Mouse (Mus musculus) thymus, adult 2 months (tissue): ENCODE results near the gene Ptges3. TPM values are rescaled to one million over a fixed set of nuclear protein-coding genes. Genes with fewer than 3 reads are reported as not detected.
A peak's percentile ranks its signal among the peaks of the same experiment; 100 is the strongest.

Experiments used
- DNase-seq: peaks from one replicate; pipeline ENCODE4 v3.0.0; 2021
- H3K27ac ChIP-seq: fragments of 200-500 bp; 2 replicates; pipeline ENCODE4 v1.5.1; 2012; ENCODE audit warnings: low read length, control low read depth; ENCODE audit not compliant: control insufficient read depth, insufficient read depth
- H3K27me3 ChIP-seq: fragments of 200-500 bp; 2 replicates; pipeline ENCODE4 v1.6.1; 2012; ENCODE audit warnings: mild to moderate bottlenecking, low read length, moderate library complexity, mixed read lengths; ENCODE audit not compliant: control insufficient read depth, insufficient read depth
- H3K36me3 ChIP-seq: fragments of 200-500 bp; 2 replicates; pipeline ENCODE4 v1.6.1; 2012; ENCODE audit warnings: mild to moderate bottlenecking, low read length, moderate library complexity; ENCODE audit not compliant: control insufficient read depth, insufficient read depth
- H3K4me1 ChIP-seq: fragments of 200-500 bp; replicated peaks from 2 replicates; pipeline ENCODE4 v1.6.1; 2012; ENCODE audit warnings: low read length; ENCODE audit not compliant: control insufficient read depth, insufficient read depth
- H3K4me3 ChIP-seq: fragments of 200-500 bp; 2 replicates; pipeline ENCODE4 v1.5.1; 2012; ENCODE audit warnings: mild to moderate bottlenecking, low read length, control low read depth, moderate library complexity; ENCODE audit not compliant: control insufficient read depth, insufficient read depth
- CTCF ChIP-seq: fragments of 200-500 bp; IDR thresholded peaks from 2 replicates; pipeline ENCODE4 v1.5.1; 2012; ENCODE audit warnings: mild to moderate bottlenecking, control low read depth, low read length, moderate library complexity, borderline replicate concordance; ENCODE audit not compliant: control insufficient read depth, poor library complexity, insufficient read depth; ENCODE audit errors: extremely low read depth
- POLR2A ChIP-seq: fragments of 200-500 bp; IDR thresholded peaks from 2 replicates; pipeline ENCODE4 v1.6.1; 2012; ENCODE audit warnings: mild to moderate bottlenecking, low read length, control low read depth, moderate library complexity; ENCODE audit not compliant: control insufficient read depth, poor library complexity, insufficient read depth; ENCODE audit errors: extremely low read depth
- WGBS: fragments of 180-500 bp; shearing (Covaris S2); methylation state at CpG from one replicate; pipeline ENCODE4 v1.1.7; 2018; 5-methylcytosine and 5-hydroxymethylcytosine counted together
- polyA plus RNA-seq: library from polyadenylated mRNA; depleted of rRNA; stranded (reverse); fragments of >200 nt; gene quantifications from 2 replicates; pipeline ENCODE4 v1.2.3, GENCODE M21; 2012; rRNA removed

Gene Ptges3
- polyA plus RNA-seq, result 55.7 and 99.1 TPM in 2 replicates

- WGBS, result under 1% methylated on average over 72 of the region's 72 CpGs
Observed at GRCm38 (mm10) chr10:128058601-128059151, at the start of gene Ptges3. Gene Ptges3, plus strand, starts transcription at chr10:128058954.

GRCm38 (mm10) chr10:128009735-128010134, 49.0 kb upstream of the Ptges3 start:
- Histone ChIP-seq H3K27me3 (no peaks in the 10 kb centered on the region), H3K4me1 (peaks cover 6% of the 10 kb centered on the region; the same call in 1 of the 2 replicates), H3K36me3 (no peaks in the 10 kb centered on the region), H3K4me3 (no peak overlapping the region), H3K27ac (no peak overlapping the region)
- no peak for TF ChIP-seq POLR2A
- no peak for TF ChIP-seq CTCF
- WGBS, result 84% methylated on average over 5 of the region's 5 CpGs
- DNase-seq, result no peak

More at GRCm38 (mm10) chr10:128058601-128059151, at the start of gene Ptges3:
- Histone ChIP-seq H3K4me3 (peak within 1 kb of the TSS; percentile 96), H3K4me1 (peaks cover 3% of the 10 kb centered on the region; the same call in 1 of the 2 replicates), H3K36me3 (no peaks in the 10 kb centered on the region), H3K27me3 (no peaks in the 10 kb centered on the region), H3K27ac (peak within 1 kb of the TSS; percentile 77)
- peak; percentile 96 for DNase-seq
- 0 out of 2 replicates have a peak, but pooled peaks have one; percentile 39 for TF ChIP-seq CTCF
- TF ChIP-seq POLR2A, result peak; percentile 59

GRCm38 (mm10) chr10:128015068-128015934, 43.5 kb upstream of the Ptges3 start, which contains the start of gene Prim1:
Gene Prim1, plus strand, starts transcription at chr10:128015168.
- TF ChIP-seq POLR2A (0 out of 2 replicates have a peak, but pooled peaks have one; percentile 27), CTCF (0 out of 2 replicates have a peak, but pooled peaks have one; percentile 21)
- 2% methylated on average over 31 of the region's 31 CpGs for WGBS
- Histone ChIP-seq H3K27me3 (no peaks in the 10 kb centered on the region), H3K36me3 (peaks cover 10% of the 10 kb centered on the region; the same call in 1 of the 2 replicates), H3K4me3 (peak within 1 kb of the TSS; percentile 90), H3K27ac (no peak within 1 kb of the TSS), H3K4me1 (no peaks in the 10 kb centered on the region; the same call in 1 of the 2 replicates)
- peak; percentile 87 for DNase-seq

- TF ChIP-seq CTCF, result no peak
- Histone ChIP-seq H3K27ac (no peak overlapping the region), H3K27me3 (no peaks in the 10 kb centered on the region), H3K4me1 (no peaks in the 10 kb centered on the region; the same call in 1 of the 2 replicates), H3K4me3 (no peak overlapping the region), H3K36me3 (peaks cover 31% of the 10 kb centered on the region)
- WGBS, result 96% methylated on average over 5 of the region's 5 CpGs
- DNase-seq, result no peak
Observed at GRCm38 (mm10) chr10:128022196-128022595, 36.6 kb upstream of the Ptges3 start.

- 96% methylated on average over 10 of the region's 10 CpGs for WGBS
- peaks cover 28% of the 10 kb centered on the region for H3K36me3 ChIP-seq
Observed at GRCm38 (mm10) chr10:128023496-128023895, 35.3 kb upstream of the Ptges3 start.

GRCm38 (mm10) chr10:128029931-128030330, 28.8 kb upstream of the Ptges3 start:
- 98% methylated on average over 7 of the region's 7 CpGs for WGBS
- Histone ChIP-seq H3K4me3 (no peak overlapping the region), H3K36me3 (peaks cover 10% of the 10 kb centered on the region), H3K27me3 (no peaks in the 10 kb centered on the region), H3K27ac (no peak overlapping the region), H3K4me1 (peaks cover 3% of the 10 kb centered on the region; the same call in 1 of the 2 replicates)
- TF ChIP-seq POLR2A, result no peak
- no peak for TF ChIP-seq CTCF
- DNase-seq, result no peak

More at GRCm38 (mm10) chr10:128023496-128023895, 35.3 kb upstream of the Ptges3 start:
- no peak for TF ChIP-seq CTCF
- no peak for TF ChIP-seq POLR2A
- no peak for DNase-seq
- H3K27me3 ChIP-seq, result no peaks in the 10 kb centered on the region
- no peak overlapping the region for H3K4me3 ChIP-seq
- H3K4me1 ChIP-seq, result no peaks in the 10 kb centered on the region
- no peak overlapping the region for H3K27ac ChIP-seq
